Mouse (Mus musculus) layer of hippocampus, adult 8-10 months (tissue): ENCODE measurements around the gene Nop9. TPM values are rescaled to one million over a fixed set of nuclear protein-coding genes. Genes with fewer than 3 reads are reported as not detected.
A peak's percentile ranks its signal among the peaks of the same experiment; 100 is the strongest.

ENCODE experiments used
- DNase-seq, 2 experiments: peaks; one replicate each; pipeline ENCODE4 v3.0.0; 2022; ENCODE audit warnings: low spot score in 2 of 2
- total RNA-seq, 4 experiments: library from RNA; stranded (reverse); gene quantifications; 2 replicates each; pipeline ENCODE4 v1.2.4; 2022

The Nop9 gene
- total RNA-seq: 10 to 100 TPM; 11.8 to 14.0 (median 13.1) TPM

DNA sequence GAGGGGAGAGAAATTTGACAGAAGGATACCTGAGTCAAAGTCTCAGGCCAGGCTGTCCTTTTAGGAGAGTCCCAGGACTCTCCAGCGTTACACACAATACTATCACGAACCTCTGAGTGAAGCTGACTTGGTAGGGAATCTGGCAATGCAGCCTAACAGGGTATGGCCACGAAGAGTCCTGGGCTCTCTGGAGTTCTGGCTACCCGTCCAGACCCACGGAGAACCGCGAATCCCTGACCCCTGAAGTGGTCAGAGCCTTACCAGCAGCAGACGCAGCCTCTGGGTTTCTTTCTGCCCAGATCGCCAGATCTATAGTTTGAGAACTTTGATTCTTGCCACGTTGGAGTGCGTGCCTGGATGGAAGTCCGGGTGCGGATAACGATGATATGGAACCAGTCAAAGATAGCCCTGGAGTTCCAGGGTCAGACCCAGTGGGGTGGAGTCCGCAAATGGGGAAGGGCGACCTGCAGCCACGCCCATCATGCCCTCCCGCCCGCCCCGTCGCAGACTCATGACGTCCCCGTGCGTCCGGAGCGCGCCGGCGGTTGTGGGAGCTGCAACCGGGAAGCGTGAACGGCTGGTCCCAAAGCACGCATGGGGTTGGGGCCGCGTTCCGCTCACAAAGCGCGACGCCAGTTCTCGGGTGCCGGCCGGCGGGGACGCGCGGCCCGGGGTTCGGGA is at the start of gene Nop9, which contains the start of gene Dhrs1:
TSS of gene Nop9 (plus strand) at position 514 of the 681 bp plus-strand sequence.
TSS of gene Dhrs1 (minus strand) at position 511 of the 681 bp plus-strand sequence.
- DNase-seq: peak; percentile 75 to 79

- no peak for DNase-seq
These were observed 48.3 kb upstream of the Nop9 start for GRCm38 (mm10) chr14:55697226-55697625.

DNA sequence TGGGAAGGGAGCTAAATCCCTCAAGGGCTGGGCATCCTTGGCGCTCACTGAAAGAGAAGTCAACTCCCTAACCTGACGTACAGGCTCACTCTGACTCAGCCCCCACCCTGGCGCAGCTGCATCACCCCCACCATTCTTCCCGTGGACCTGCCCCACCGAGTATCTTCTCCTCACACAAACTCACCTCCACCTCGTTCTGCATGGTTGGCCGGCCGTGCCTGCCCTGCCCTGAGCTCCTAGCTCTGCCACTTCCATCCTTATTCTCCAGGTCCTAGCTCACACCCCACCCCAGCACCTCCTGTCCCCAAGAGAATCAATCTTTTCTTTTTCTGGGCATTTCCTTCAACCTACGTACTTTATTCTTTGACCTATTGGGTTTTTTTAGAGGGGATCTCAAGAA is 44.4 kb upstream of the Nop9 start:
- no peak for DNase-seq

DNA sequence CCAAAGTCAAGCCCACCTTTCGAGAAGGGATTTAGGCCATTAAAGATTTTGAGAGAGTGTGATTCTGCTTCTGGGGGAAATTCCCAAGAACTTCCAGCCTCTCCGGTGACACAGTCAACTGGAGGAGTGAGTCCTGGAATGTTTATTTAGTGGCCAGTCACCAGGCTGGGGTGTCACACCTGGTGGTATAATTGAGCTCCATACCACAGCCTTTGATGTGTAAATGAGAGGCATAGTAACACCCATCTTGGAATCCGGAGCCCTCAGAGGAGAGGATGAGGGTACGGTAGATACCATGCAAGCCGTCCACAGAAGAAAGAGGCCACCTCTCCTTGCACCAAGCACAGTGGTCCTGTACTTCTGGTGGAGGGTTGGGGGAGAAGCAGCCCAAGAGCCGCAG is 42.7 kb upstream of the Nop9 start:
- DNase-seq: no peak

DNA sequence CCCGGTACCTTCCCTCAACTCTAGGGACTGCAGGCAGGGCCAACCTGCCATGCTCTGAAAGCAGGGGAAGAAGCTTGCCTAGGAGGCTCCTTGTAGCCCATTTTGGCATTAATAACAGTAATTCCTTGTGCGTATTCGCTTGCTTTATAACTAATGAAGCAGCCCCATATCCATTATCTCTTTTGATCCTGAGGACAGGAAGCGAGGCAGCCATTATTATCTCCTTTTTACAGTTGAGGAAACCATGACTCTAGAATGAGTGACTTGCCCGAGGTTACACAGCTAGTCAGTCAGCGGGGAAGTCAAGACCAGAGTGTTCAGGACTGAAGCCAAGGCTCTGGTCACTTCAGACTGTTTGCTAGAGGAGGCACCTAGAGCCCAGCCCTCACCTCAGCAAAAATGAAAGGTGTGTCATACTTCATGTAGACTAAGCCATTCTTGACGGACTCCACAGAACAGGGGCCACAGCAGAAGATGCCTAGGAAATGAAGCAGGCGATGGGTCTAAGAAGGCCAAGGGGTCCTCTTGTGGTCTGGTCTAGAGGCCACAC is 39.4 kb upstream of the Nop9 start:
- no peak for DNase-seq

DNA sequence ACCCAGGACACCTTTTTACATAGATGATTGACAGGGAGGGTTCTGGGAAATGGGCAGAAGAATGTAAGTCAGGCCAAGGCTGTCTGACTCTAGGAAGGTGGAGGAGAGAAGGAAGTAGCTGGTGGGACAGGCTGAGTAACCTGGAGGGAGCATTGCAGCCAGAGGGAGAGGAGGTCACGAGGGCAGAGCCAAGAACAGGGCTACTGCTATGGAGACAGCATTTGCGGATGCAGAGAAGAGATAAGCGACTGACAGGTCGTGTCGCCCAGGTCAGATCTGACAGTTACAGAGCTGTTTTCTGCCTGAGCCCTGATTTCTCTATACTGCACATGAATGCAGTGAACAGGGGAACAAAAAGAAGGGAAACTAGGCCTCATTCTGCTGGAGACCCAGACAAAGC is 38.1 kb upstream of the Nop9 start:
- DNase-seq: no peak

- no peak for DNase-seq
These were observed 36.0 kb upstream of the Nop9 start for GRCm38 (mm10) chr14:55709509-55709908.

DNA sequence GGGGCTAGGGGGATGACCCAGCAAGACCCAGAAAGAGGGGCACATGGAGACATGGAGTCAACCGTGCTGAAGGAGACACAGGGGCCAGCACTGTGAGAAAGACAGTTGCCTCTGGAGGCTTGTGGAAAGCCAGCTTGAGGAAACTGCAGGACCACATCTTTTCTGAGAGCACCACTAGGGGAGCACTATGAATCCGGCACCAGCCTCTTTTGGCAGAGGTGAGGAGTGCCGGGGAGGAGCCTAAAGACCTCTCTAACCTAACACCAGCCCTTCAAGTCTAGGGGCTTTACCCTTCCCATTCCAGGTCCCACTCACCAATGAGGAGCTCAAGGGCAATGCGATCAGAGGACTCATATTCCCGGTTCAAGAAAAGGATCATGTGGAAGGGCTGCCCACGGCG is 33.7 kb upstream of the Nop9 start:
- DNase-seq: no peak

- no peak for DNase-seq
These were observed 32.3 kb upstream of the Nop9 start for GRCm38 (mm10) chr14:55713007-55713728.

GRCm38 (mm10) chr14:55713729-55714122 is 31.8 kb upstream of the Nop9 start, which contains the start of gene Tgm1:
Gene Tgm1, minus strand, starts transcription at chr14:55713926.
- DNase-seq: no peak

DNA sequence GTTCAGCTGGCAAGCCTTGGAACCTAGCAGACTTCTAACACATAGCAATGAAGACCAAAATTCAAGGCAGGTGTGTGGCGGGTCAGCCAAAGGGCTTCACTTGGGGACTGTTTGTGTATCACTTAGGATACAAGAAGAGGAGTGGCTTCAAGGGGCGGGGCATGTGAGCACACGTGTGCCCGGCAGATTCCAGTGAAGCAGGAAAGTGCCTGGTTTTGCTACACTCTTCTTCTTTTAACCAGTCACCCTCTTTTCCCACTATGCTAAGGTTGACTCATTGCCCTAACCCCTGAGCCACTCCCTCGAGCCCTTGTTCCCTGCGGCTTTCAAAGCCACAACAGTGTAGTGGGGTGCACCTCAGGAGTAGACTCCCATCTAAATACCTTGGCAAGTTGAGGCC is 30.6 kb upstream of the Nop9 start:
- DNase-seq: no peak

- no peak for DNase-seq
These were observed 29.2 kb upstream of the Nop9 start for GRCm38 (mm10) chr14:55716271-55716670.

DNA sequence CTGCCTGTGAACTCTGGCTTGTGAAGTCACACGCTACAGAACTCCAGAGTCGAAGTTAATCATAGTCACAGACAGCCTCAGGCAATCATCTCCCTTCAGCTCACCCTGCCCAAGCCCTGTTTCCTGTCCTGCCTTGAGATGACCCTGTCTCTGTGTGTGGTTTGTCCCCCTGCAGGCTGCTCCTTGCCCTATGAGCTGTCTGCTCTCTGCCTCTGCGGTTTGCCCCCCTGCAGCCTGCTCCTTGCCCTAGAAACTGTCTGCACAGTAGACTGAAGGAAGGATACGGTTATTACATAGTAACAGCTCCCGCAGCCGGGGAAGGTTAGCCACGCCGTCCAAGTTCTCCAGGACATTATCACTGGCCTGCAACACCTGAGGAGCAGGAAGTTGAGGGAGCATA is 28.6 kb upstream of the Nop9 start:
- no peak for DNase-seq

GRCm38 (mm10) chr14:55719737-55720136 is 25.8 kb upstream of the Nop9 start:
- DNase-seq: no peak

DNA sequence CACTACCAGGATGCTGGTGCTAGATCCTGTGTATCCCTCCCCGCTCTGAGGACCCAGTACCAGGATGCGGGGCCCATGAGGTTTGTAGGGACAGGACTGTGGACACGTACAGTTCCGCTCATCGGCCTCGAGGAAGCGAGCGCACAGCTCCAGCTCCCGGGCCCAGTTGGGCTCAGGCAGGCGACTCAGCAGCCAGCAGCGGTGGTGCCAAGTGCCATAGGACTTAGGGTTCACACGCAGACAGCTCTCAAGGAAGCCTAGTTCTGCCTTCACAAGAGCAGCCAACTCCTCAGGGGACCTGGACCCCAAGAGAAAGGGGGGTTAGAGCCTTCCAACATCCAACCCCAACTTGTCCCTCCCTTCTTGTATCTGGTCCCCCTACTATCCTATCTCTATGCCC is 24.8 kb upstream of the Nop9 start:
- no peak for DNase-seq

- no peak for DNase-seq
These were observed 24.4 kb upstream of the Nop9 start for GRCm38 (mm10) chr14:55721076-55721475.

DNA sequence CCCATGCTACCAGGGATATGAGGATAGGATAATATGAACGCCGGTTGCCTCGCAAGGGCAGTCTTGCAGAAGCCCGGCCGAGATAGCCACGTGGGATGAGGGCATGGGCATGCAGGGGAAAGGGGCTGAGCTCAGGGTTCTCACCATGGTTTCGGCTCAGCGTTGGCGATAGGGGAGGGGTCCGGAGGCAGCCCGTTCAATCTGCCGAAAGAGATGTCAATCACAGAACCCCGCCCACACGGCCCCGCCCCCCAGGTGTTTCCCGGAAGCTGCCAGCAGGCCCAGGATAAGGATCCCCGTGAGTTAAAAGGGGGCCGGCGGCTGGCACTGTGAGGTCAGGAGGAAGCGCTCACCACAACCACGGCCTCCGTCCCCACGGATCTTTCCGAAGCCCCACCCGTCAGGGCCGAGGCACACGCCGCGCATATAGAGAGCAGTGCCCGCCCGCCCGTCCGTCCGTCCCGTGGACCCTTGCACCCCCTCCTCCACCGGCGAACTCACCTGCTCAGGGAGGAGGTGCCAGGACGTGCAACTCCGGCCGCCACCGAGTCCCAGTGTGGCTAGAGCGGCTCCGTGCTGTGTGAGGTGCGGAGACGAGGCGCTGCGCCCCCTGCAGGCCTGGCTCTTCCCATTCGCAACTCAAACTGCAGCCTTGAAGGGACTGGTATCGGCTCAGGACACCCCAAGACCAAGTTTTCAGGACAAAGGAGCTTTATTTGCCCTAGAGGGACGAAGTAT is 23.6 kb upstream of the Nop9 start, which contains the start of gene Rabggta:
TSS of gene Rabggta (minus strand) at position 564 of the 738 bp plus-strand sequence.
- DNase-seq: peak; percentile 88 to 93

GRCm38 (mm10) chr14:55722438-55722945 is 23.0 kb upstream of the Nop9 start:
- no peak for DNase-seq

DNA sequence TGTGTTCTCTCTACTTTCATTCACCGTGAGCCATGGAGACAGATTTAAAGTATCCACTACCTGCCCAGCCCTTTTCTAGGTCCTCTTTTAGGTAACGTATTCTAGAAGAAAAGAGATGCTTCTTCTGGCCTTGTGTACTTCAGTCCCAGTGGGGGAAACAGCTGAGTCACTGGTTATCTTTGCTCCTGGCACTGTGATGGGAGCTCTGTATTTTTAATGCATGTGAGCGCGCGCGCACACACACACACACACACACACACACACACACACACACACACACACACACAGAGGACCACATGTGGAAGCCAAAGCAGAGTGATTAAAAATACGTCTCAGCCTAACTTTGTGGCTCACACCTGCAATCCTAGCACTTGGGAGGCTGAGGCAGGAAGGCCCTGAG is 22.1 kb upstream of the Nop9 start:
- no peak for DNase-seq

DNA sequence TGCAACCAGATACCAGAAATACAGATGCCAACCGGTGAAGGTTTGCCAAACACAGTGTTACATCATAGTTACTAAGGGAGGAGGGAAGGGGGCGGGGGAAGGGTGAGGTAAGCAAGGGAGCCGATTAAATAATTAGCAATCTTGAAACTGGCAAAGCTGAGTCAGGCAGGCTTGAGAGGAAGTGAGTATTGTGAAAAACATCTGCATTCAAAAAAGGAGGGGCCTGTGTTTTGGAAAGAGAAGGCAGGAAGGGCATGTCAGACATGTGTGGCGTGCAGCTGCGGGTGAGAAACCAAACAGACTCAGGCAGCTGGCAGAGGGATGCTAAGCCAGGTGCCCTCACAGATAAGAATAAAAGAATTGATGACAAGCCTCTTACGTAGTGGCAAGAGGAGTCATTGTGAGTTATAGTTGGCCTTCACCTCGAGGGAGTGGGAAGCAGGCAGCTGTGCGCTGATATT is 21.1 kb upstream of the Nop9 start:
- DNase-seq: no peak

- no peak for DNase-seq
These were observed 19.2 kb upstream of the Nop9 start for GRCm38 (mm10) chr14:55726261-55726660.
